Mouse (Mus musculus) T-helper 2 cell (primary cell): ENCODE measurements at regions not wholly inside any gene's neighbourhood (a gene's known extent, or its start where the extent isn't known, plus 50 kb on each side); places are given as distances from the start of the nearest gene placed in this dataset.

Source experiments
- in situ Hi-C: fragments of 300-600 bp; cut with MboI, MseI; formaldehyde crosslinking; loops from one replicate; pipeline ENCODE4 v1.15.1; 2025; ENCODE audit warnings: high pct_unique_total_duplicates

GRCm38 (mm10) chr4:91929232-91929631 lies 217.8 kb downstream of the Izumo3 start:
- in situ Hi-C loops = loop anchor here (10.0 kb wide), 1 partner anchor 316 kb away; no protein-coding TSS in a partner anchor

DNA sequence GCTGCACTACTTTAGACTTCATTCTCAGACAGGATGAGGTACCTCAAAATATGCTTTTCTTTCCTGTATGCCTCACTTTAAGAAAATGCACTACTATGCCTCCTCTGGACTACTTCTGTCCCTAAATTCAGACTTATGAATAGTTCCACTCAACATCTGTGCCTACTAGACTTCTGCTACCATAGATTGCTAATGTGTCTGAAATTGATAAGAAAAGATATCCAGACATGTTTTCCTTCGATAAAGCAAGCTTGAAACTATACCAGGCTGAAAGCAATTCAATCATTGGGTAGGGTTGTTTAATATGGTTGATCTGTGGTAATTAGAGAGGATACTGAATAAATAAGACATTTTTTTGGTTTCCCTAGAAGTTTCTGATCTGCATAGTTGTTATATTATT lies 239.9 kb downstream of the Izumo3 start:
- in situ Hi-C loops = no loop called here

- in situ Hi-C loops = no loop called here
These were observed 241.9 kb downstream of the Izumo3 start for GRCm38 (mm10) chr4:91905111-91905510.

- in situ Hi-C loops = no loop called here
These were observed 255.6 kb downstream of the Izumo3 start for GRCm38 (mm10) chr4:91891419-91891818.
